Mouse (Mus musculus) T-cell, adult 2 months (primary cell): ENCODE results near the gene Ralgps1.
"Not testable (repeated sequence)": the region's sequence is repeated elsewhere in the genome, so short reads cannot be mapped to it uniquely, and the experiment has no call there.

Experiments used
- DNase-seq: peaks from one replicate; pipeline ENCODE4 v3.0.0; 2022; ENCODE audit warnings: low spot score

Ralgps1 gene

GRCm38 (mm10) chr2:33361139-33361716, 10.1 kb downstream of the Ralgps1 start:
- DNase-seq: no peak

- DNase-seq: no peak
Measured at GRCm38 (mm10) chr2:33360564-33360963, 10.7 kb downstream of the Ralgps1 start.

- no peak for DNase-seq
Measured at GRCm38 (mm10) chr2:33359184-33359583, 12.1 kb downstream of the Ralgps1 start.

- no peak for DNase-seq
Measured at GRCm38 (mm10) chr2:33357250-33357838, 13.9 kb downstream of the Ralgps1 start.

- no peak for DNase-seq
Measured at GRCm38 (mm10) chr2:33355558-33355957, 15.7 kb downstream of the Ralgps1 start.

GRCm38 (mm10) chr2:33353432-33353831, 17.9 kb downstream of the Ralgps1 start:
- DNase-seq: no peak

- no peak for DNase-seq
Measured at GRCm38 (mm10) chr2:33351449-33351848, 19.8 kb downstream of the Ralgps1 start.

GRCm38 (mm10) chr2:33350921-33351320, 20.4 kb downstream of the Ralgps1 start:
- no peak for DNase-seq

- no peak for DNase-seq
Measured at GRCm38 (mm10) chr2:33349581-33349980, 21.7 kb downstream of the Ralgps1 start.

- DNase-seq: peak; percentile 54
Measured at GRCm38 (mm10) chr2:33349081-33349480, 22.2 kb downstream of the Ralgps1 start.

- DNase-seq: no peak
Measured at GRCm38 (mm10) chr2:33348260-33348659, 23.0 kb downstream of the Ralgps1 start.

- DNase-seq: peak; percentile 34
Measured at GRCm38 (mm10) chr2:33347607-33348006, 23.7 kb downstream of the Ralgps1 start.

GRCm38 (mm10) chr2:33346749-33347148, 24.5 kb downstream of the Ralgps1 start:
- no peak for DNase-seq

GRCm38 (mm10) chr2:33345956-33346355, 25.3 kb downstream of the Ralgps1 start:
- DNase-seq: no peak

- DNase-seq: no peak
Measured at GRCm38 (mm10) chr2:33345475-33345874, 25.8 kb downstream of the Ralgps1 start.

- DNase-seq: no peak
Measured at GRCm38 (mm10) chr2:33343413-33343812, 27.9 kb downstream of the Ralgps1 start.

GRCm38 (mm10) chr2:33342148-33342547, 29.1 kb downstream of the Ralgps1 start:
- no peak for DNase-seq

- no peak for DNase-seq
Measured at GRCm38 (mm10) chr2:33335789-33336188, 35.5 kb downstream of the Ralgps1 start.

- DNase-seq: no peak
Measured at GRCm38 (mm10) chr2:33329622-33330021, 41.7 kb downstream of the Ralgps1 start.

GRCm38 (mm10) chr2:33328941-33329340, 42.3 kb downstream of the Ralgps1 start:
- peak; percentile 23 for DNase-seq

- no peak for DNase-seq
Measured at GRCm38 (mm10) chr2:33325359-33325758, 45.9 kb downstream of the Ralgps1 start.

GRCm38 (mm10) chr2:33323799-33324595, 47.3 kb downstream of the Ralgps1 start:
- no peak for DNase-seq

- DNase-seq: not testable (repeated sequence)
Measured at GRCm38 (mm10) chr2:33323043-33323625, 48.2 kb downstream of the Ralgps1 start.
